Mouse (Mus musculus): ENCODE results near the gene Ube2d1. TPM values are rescaled to one million over a fixed set of nuclear protein-coding genes. Genes with fewer than 3 reads are reported as not detected.
A peak's percentile ranks its signal among the peaks of the same experiment; 100 is the strongest.

Ube2d1 gene
- total and polyA plus RNA-seq, 3 experiments = 1.0 to 7.7 (median 3.8) TPM

DNA sequence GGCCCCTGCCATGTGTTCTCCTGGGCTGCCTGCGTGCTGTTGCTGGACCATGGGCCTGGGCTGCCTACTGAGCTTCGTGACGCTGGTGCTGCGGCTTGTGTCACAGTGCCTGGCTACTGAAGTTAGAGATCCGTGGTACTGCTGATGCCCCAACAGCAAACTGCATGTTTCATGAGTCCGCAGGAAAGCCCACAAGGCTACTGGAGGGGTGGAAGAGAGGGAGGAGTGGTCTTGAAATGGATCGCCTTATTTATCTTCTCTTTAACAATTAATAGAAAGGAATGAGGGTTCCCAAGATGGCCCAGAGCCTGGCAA, 46.9 kb downstream of the Ube2d1 start, which contains the start of gene Tfam:
TSS of gene Tfam (minus strand) at position 41 of the 315 bp plus-strand sequence.
- no peaks in the 10 kb centered on the region for H3K27me3 ChIP-seq (replicated peaks)
- H3K4me1 ChIP-seq (ENCODE audit: control insufficient read depth in 1 of 2, insufficient read depth in 2 of 2) = peaks cover 7 to 38% of the 10 kb centered on the region in 2 experiments
- no peak for TF ChIP-seq MAFK (IDR thresholded peaks at IDR 0.05; ENCODE audit: insufficient replicate concordance, low read length)
- TF ChIP-seq E2F4 (IDR thresholded peaks at IDR 0.05; ENCODE audit: insufficient replicate concordance, low read depth, low read length) = 0 out of 2 replicates have a peak, but pooled peaks have one; percentile 6
- peak; percentile 92 for TF ChIP-seq MXI1 (IDR thresholded peaks at IDR 0.05; ENCODE audit: low read depth, low read length)
- peak; percentile 49; the same call in 1 of the 2 replicates for TF ChIP-seq POLR2A (IDR thresholded peaks at IDR 0.05; ENCODE audit: low read depth, low read length)
- TF ChIP-seq CHD1 (IDR thresholded peaks at IDR 0.05; ENCODE audit: low read depth, low read length) = 0 out of 2 replicates have a peak, but pooled peaks have one; percentile 61
- TF ChIP-seq SIN3A (IDR thresholded peaks at IDR 0.05; ENCODE audit: low read length) = peak; percentile 51; the same call in 1 of the 2 replicates
- no peak for TF ChIP-seq RAD21 (IDR thresholded peaks at IDR 0.05; ENCODE audit: low read depth, low read length)
- TF ChIP-seq MAX (IDR thresholded peaks at IDR 0.05; ENCODE audit: low read length) = peak; percentile 91
- TF ChIP-seq MYC (IDR thresholded peaks at IDR 0.05; ENCODE audit: low read depth, low read length) = 0 out of 2 replicates have a peak, but pooled peaks have one; percentile 78
- no peak for TF ChIP-seq JUN (IDR thresholded peaks at IDR 0.05; ENCODE audit: insufficient read depth, low read depth, low read length)
- no peaks in the 10 kb centered on the region for H3K9me3 ChIP-seq (replicated peaks; ENCODE audit: low read length)
- peak within 1 kb of the TSS; percentile 62 to 99 (median 94) for H3K4me3 ChIP-seq (replicated peaks in 1 of 3; ENCODE audit: low read depth in 2 of 3, low read length in 2 of 3, poor library complexity in 1 of 3)
- peak within 1 kb of the TSS; percentile 99 for H3K4me2 ChIP-seq (ENCODE audit: insufficient read depth, low read depth, poor library complexity, severe bottlenecking)
- peak within 1 kb of the TSS; percentile 94 for H3K27ac ChIP-seq (ENCODE audit: insufficient read depth, low read depth)
- H3K9ac ChIP-seq (ENCODE audit: insufficient read depth, low read depth) = peak within 1 kb of the TSS; percentile 91
- in situ Hi-C loops (cut with MboI; ENCODE audit: low pct_ligation_motif_present, low pct_unique_long_range_greater_than_20kb, low sequenced_read_pairs) = loop anchor here (10.0 kb wide), 1 partner anchor 57 kb away; no protein-coding TSS in a partner anchor
- no peak for DNase-seq (ENCODE audit: extremely low read depth)
- H3K79me2 ChIP-seq (replicated peaks; ENCODE audit: control insufficient read depth, extremely low read depth, insufficient read depth, poor library complexity, severe bottlenecking) = peaks cover 27% of the 10 kb centered on the region
- dilution Hi-C loops (cut with MboI; ENCODE audit: extremely low pct_ligation_motif_present, extremely low pct_unique_long_range_greater_than_20kb, low sequenced_read_pairs) = no loop called here
- H3K36me3 ChIP-seq (replicated peaks in 1 of 2; ENCODE audit: control insufficient read depth in 1 of 2, insufficient read depth in 1 of 2, low read length in 1 of 2) = peaks cover 20 to 28% of the 10 kb centered on the region in 2 experiments

DNA sequence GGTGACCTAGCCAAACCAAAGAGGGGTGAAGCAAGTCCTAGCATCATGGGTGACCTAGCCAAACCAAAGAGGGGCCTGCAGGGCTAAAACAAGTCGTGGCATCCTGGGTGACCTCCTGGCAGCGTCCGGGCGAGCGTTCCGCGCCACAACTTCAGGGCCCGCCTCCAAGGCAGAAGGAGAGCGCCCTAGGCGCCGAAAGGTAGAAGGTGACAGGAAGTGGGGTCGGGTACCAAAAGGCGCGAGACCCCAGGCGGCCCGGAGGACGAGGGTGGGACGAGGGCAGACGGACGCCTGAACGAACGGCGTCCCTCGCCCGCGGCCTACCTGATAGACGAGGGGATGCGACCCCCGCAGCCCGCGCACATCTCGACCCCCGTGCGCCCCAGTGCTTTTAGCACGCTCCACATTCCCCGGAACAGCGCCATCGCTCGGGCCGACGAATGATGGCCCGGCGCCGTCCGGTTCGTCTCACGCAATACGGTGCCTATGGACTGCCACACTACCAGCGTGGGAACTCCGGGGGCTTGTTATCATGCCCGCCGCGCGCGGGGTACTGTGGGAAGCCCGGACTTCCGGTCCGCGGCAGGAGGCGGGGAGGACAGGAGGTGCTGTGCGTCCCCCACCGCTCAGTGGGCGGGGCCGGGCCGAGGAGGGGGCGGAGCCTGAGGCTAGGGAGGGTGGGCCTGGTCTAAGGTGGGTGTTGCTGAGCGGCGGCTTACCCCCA, 47.4 kb downstream of the Ube2d1 start:
- H3K4me2 ChIP-seq (ENCODE audit: insufficient read depth, low read depth, poor library complexity, severe bottlenecking) = peak overlapping the region; percentile 99; the same call in 1 of the 2 replicates
- H3K4me1 ChIP-seq (ENCODE audit: control insufficient read depth in 1 of 2, insufficient read depth in 2 of 2) = peaks cover 7 to 38% of the 10 kb centered on the region in 2 experiments
- peaks cover 25 to 33% of the 10 kb centered on the region in 2 experiments for H3K36me3 ChIP-seq (replicated peaks in 1 of 2; ENCODE audit: control insufficient read depth in 1 of 2, insufficient read depth in 1 of 2, low read length in 1 of 2)
- dilution Hi-C loops (cut with MboI; ENCODE audit: extremely low pct_ligation_motif_present, extremely low pct_unique_long_range_greater_than_20kb, low sequenced_read_pairs) = no loop called here
- H3K27me3 ChIP-seq (replicated peaks) = no peaks in the 10 kb centered on the region
- H3K9me3 ChIP-seq (replicated peaks; ENCODE audit: low read length) = no peaks in the 10 kb centered on the region
- H3K27ac ChIP-seq (ENCODE audit: insufficient read depth, low read depth) = peak overlapping the region; percentile 94
- DNase-seq (ENCODE audit: extremely low read depth) = peak; percentile 95
- peak overlapping the region; percentile 91 for H3K9ac ChIP-seq (ENCODE audit: insufficient read depth, low read depth)
- in situ Hi-C loops (cut with MboI; ENCODE audit: low pct_ligation_motif_present, low pct_unique_long_range_greater_than_20kb, low sequenced_read_pairs) = loop anchor here (10.0 kb wide), 1 partner anchor 57 kb away; no protein-coding TSS in a partner anchor
- peak overlapping the region; percentile 62 to 99 (median 94) for H3K4me3 ChIP-seq (replicated peaks in 1 of 3; ENCODE audit: low read depth in 2 of 3, low read length in 2 of 3, poor library complexity in 1 of 3)
- peaks cover 27% of the 10 kb centered on the region for H3K79me2 ChIP-seq (replicated peaks; ENCODE audit: control insufficient read depth, extremely low read depth, insufficient read depth, poor library complexity, severe bottlenecking)
- TF ChIP-seq ZMIZ1 (IDR thresholded peaks at IDR 0.05; ENCODE audit: low read depth, low read length) (peak; percentile 84), TBP (conservative IDR thresholded peaks at IDR 0.05; ENCODE audit: low read depth, low read length) (peak; percentile 34; the same call in 1 of the 2 replicates), POLR2AphosphoS2 (IDR thresholded peaks at IDR 0.05; ENCODE audit: low read depth, low read length) (peak; percentile 78), MYC (IDR thresholded peaks at IDR 0.05; ENCODE audit: low read depth, low read length) (no peak), MAZ (IDR thresholded peaks at IDR 0.05; ENCODE audit: low read depth, low read length) (peak; percentile 96), KAT2A (IDR thresholded peaks at IDR 0.05; ENCODE audit: insufficient replicate concordance, low read length) (peak; percentile 35; the same call in 1 of the 2 replicates), EP300 (IDR thresholded peaks at IDR 0.05; ENCODE audit: low read length) (no peak), IRF4 (IDR thresholded peaks at IDR 0.05; ENCODE audit: low read depth, low read length) (peak; percentile 47; the same call in 1 of the 2 replicates), NELFE (IDR thresholded peaks at IDR 0.05; ENCODE audit: low read depth, low read length) (peak; percentile 62), POLR2A (IDR thresholded peaks at IDR 0.05; ENCODE audit: low read depth, low read length) (peak; percentile 93), ELF1 (IDR thresholded peaks at IDR 0.05; ENCODE audit: low read depth, low read length) (peak; percentile 89), MEF2A (IDR thresholded peaks at IDR 0.05; ENCODE audit: borderline replicate concordance, low read depth, low read length) (peak; percentile 19; the same call in 1 of the 2 replicates), CTCF (conservative IDR thresholded peaks at IDR 0.05 in 1 of 2, IDR thresholded peaks at IDR 0.05 in 1 of 2; ENCODE audit: low read depth in 2 of 2, low read length in 2 of 2) (no peak), HCFC1 (IDR thresholded peaks at IDR 0.05; ENCODE audit: low read depth, low read length) (peak; percentile 83), E2F4 (IDR thresholded peaks at IDR 0.05; ENCODE audit: insufficient replicate concordance, low read depth, low read length) (0 out of 2 replicates have a peak, but pooled peaks have one; percentile 19), CHD1 (IDR thresholded peaks at IDR 0.05; ENCODE audit: low read depth, low read length) (0 out of 2 replicates have a peak, but pooled peaks have one; percentile 7), TCF12 (IDR thresholded peaks at IDR 0.05; ENCODE audit: low read depth, low read length) (peak; percentile 82), RCOR1 (conservative IDR thresholded peaks at IDR 0.05; ENCODE audit: low read depth, low read length) (no peak), CHD2 (IDR thresholded peaks at IDR 0.05; ENCODE audit: low read length) (0 out of 2 replicates have a peak, but pooled peaks have one; percentile 39)
